Mouse (Mus musculus) forebrain, postnatal 0 days (tissue): ENCODE measurements at regions not wholly inside any gene's neighbourhood (a gene's known extent, or its start where the extent isn't known, plus 50 kb on each side); places are given as distances from the start of the nearest gene placed in this dataset.

Source experiments
- ATAC-seq: fragments of 200-750 bp; cut with Nextera tagmentation; 2 replicates; pipeline ENCODE4 v1.8.0; 2017; ENCODE audit warnings: mild to moderate bottlenecking, moderate library complexity
- DNase-seq: peaks from one replicate; pipeline ENCODE4 v3.0.0-alpha.2; 2015
- H3K27ac ChIP-seq: fragments of 300-500 bp; sonication (generic); 2 replicates; pipeline ENCODE4 v1.5.1; 2014; ENCODE audit warnings: low read depth, mild to moderate bottlenecking, antibody characterized with exemption, low read length, moderate library complexity, mixed read lengths
- H3K27me3 ChIP-seq: fragments of 300-500 bp; sonication (generic); 2 replicates; pipeline ENCODE4 v1.6.1; 2014; ENCODE audit warnings: mild to moderate bottlenecking, low read length, mixed read lengths; ENCODE audit not compliant: insufficient read depth
- H3K36me3 ChIP-seq: fragments of 300-500 bp; sonication (generic); 2 replicates; pipeline ENCODE4 v1.6.1; 2014; ENCODE audit warnings: mild to moderate bottlenecking, moderate library complexity; ENCODE audit not compliant: insufficient read depth
- H3K4me1 ChIP-seq: fragments of 300-500 bp; sonication (generic); 2 replicates; pipeline ENCODE4 v1.6.1; 2014; ENCODE audit warnings: antibody characterized with exemption; ENCODE audit not compliant: insufficient read depth
- H3K4me2 ChIP-seq: fragments of 300-500 bp; sonication (generic); 2 replicates; pipeline ENCODE4 v1.6.1; 2014; ENCODE audit warnings: low read depth, mild to moderate bottlenecking, moderate library complexity
- H3K4me3 ChIP-seq: fragments of 300-500 bp; sonication (generic); 2 replicates; pipeline ENCODE4 v1.5.1; 2014; ENCODE audit warnings: low read depth, low read length, mixed read lengths
- H3K9ac ChIP-seq: fragments of 300-500 bp; sonication (generic); 2 replicates; pipeline ENCODE4 v1.6.1; 2014; ENCODE audit warnings: mild to moderate bottlenecking
- H3K9me3 ChIP-seq: fragments of 300-500 bp; sonication (generic); 2 replicates; pipeline ENCODE4 v1.6.1; 2016; ENCODE audit warnings: low read length
- CTCF ChIP-seq: sonication (generic); IDR thresholded peaks from 2 replicates; pipeline ENCODE4 v1.5.1; 2016; ENCODE audit warnings: antibody characterized with exemption, control low read depth, low read depth
- WGBS: fragments of 180-500 bp; shearing (Covaris S2); extraction: QIAGEN DNeasy Blood & Tissue Kit; methylation state at CpG from one replicate; pipeline ENCODE4 v1.1.7; 2014; 5-methylcytosine and 5-hydroxymethylcytosine counted together

GRCm38 (mm10) chr1:73307194-73307593 is 291.5 kb upstream of the Tnp1 start:
- H3K36me3 ChIP-seq: no peaks in the 10 kb centered on the region
- no peak for DNase-seq
- H3K4me2 ChIP-seq: no peak overlapping the region
- no peaks in the 10 kb centered on the region for H3K4me1 ChIP-seq
- WGBS: 25% methylated on average over 3 of the region's 3 CpGs
- H3K27me3 ChIP-seq: no peaks in the 10 kb centered on the region
- H3K9me3 ChIP-seq: no peaks in the 10 kb centered on the region
- ATAC-seq: no peak
- H3K27ac ChIP-seq: no peak overlapping the region
- no peak overlapping the region for H3K4me3 ChIP-seq
- TF ChIP-seq CTCF: no peak
- H3K9ac ChIP-seq: no peak overlapping the region

GRCm38 (mm10) chr1:73299978-73300688 is 284.4 kb upstream of the Tnp1 start:
- Histone ChIP-seq H3K4me3 (no peak overlapping the region), H3K9ac (no peak overlapping the region), H3K27ac (no peak overlapping the region), H3K36me3 (no peaks in the 10 kb centered on the region), H3K4me1 (no peaks in the 10 kb centered on the region), H3K9me3 (no peaks in the 10 kb centered on the region), H3K27me3 (no peaks in the 10 kb centered on the region), H3K4me2 (no peak overlapping the region)
- ATAC-seq (no peak), DNase-seq (no peak)
- TF ChIP-seq CTCF: no peak
- 57% methylated on average over 4 of the region's 4 CpGs for WGBS

- Histone ChIP-seq H3K4me1 (no peaks in the 10 kb centered on the region), H3K9ac (no peak overlapping the region), H3K4me2 (no peak overlapping the region), H3K9me3 (no peaks in the 10 kb centered on the region), H3K27ac (no peak overlapping the region), H3K36me3 (no peaks in the 10 kb centered on the region), H3K4me3 (no peak overlapping the region), H3K27me3 (no peaks in the 10 kb centered on the region)
- no peak for ATAC-seq
- no peak for TF ChIP-seq CTCF
- no peak for DNase-seq
- WGBS: 83% methylated on average over 2 of the region's 2 CpGs
These were observed 269.6 kb upstream of the Tnp1 start for GRCm38 (mm10) chr1:73285342-73285741.

GRCm38 (mm10) chr1:73274480-73274879 is 258.8 kb upstream of the Tnp1 start:
- no peak overlapping the region for H3K9ac ChIP-seq
- H3K4me1 ChIP-seq: no peaks in the 10 kb centered on the region
- H3K9me3 ChIP-seq: no peaks in the 10 kb centered on the region
- H3K27ac ChIP-seq: no peak overlapping the region
- ATAC-seq (no peak), DNase-seq (peak; percentile 14)
- WGBS: 38% methylated on average over 2 of the region's 2 CpGs
- H3K27me3 ChIP-seq: no peaks in the 10 kb centered on the region
- TF ChIP-seq CTCF: peak; percentile 52
- H3K4me3 ChIP-seq: no peak overlapping the region
- no peaks in the 10 kb centered on the region for H3K36me3 ChIP-seq
- H3K4me2 ChIP-seq: no peak overlapping the region

- Histone ChIP-seq H3K4me2 (no peak overlapping the region), H3K4me3 (no peak overlapping the region), H3K27me3 (no peaks in the 10 kb centered on the region), H3K27ac (no peak overlapping the region), H3K36me3 (no peaks in the 10 kb centered on the region), H3K9ac (no peak overlapping the region), H3K9me3 (no peaks in the 10 kb centered on the region), H3K4me1 (no peaks in the 10 kb centered on the region)
- ATAC-seq: peak; percentile 78
- peak; percentile 19 for DNase-seq
- no peak for TF ChIP-seq CTCF
- WGBS: 27% methylated on average over 6 of the region's 6 CpGs
These were observed 255.2 kb upstream of the Tnp1 start for GRCm38 (mm10) chr1:73270787-73271391.

GRCm38 (mm10) chr1:73269051-73269755 is 253.5 kb upstream of the Tnp1 start:
- Histone ChIP-seq H3K36me3 (no peaks in the 10 kb centered on the region), H3K4me3 (no peak overlapping the region), H3K9me3 (no peaks in the 10 kb centered on the region), H3K4me1 (no peaks in the 10 kb centered on the region), H3K27ac (no peak overlapping the region), H3K4me2 (no peak overlapping the region), H3K27me3 (no peaks in the 10 kb centered on the region), H3K9ac (no peak overlapping the region)
- TF ChIP-seq CTCF: no peak
- WGBS: 92% methylated on average over 7 of the region's 7 CpGs
- ATAC-seq (no peak), DNase-seq (no peak)

- no peak for DNase-seq
- Histone ChIP-seq H3K27ac (no peak overlapping the region), H3K36me3 (no peaks in the 10 kb centered on the region), H3K4me2 (no peak overlapping the region), H3K9ac (no peak overlapping the region), H3K27me3 (no peaks in the 10 kb centered on the region), H3K4me1 (no peaks in the 10 kb centered on the region), H3K4me3 (no peak overlapping the region), H3K9me3 (no peaks in the 10 kb centered on the region)
- TF ChIP-seq CTCF: no peak
- WGBS: 61% methylated on average over 4 of the region's 4 CpGs
- no peak for ATAC-seq
These were observed 249.3 kb upstream of the Tnp1 start for GRCm38 (mm10) chr1:73265009-73265408.
